Mouse (Mus musculus): ENCODE results near the gene Runx3.

Gene Runx3

GRCm38 (mm10) chr4:135120342-135121100 lies at the start of gene Runx3:
Runx3 (plus strand) TSS chr4:135120652.
- DNase-seq (ENCODE audit: low spot score in 2 of 2) = no peak

- no peak for DNase-seq (ENCODE audit: low spot score in 2 of 2)
These were observed 47.8 kb upstream of the Runx3 start for GRCm38 (mm10) chr4:135072671-135073070.

- no peak for DNase-seq (ENCODE audit: low spot score in 2 of 2)
These were observed 46.9 kb upstream of the Runx3 start for GRCm38 (mm10) chr4:135073523-135073922.

- no peak for DNase-seq (ENCODE audit: low spot score in 2 of 2)
These were observed 45.8 kb upstream of the Runx3 start for GRCm38 (mm10) chr4:135074646-135075045.

GRCm38 (mm10) chr4:135075360-135075759 lies 45.1 kb upstream of the Runx3 start:
- no peak for DNase-seq (ENCODE audit: low spot score in 2 of 2)

GRCm38 (mm10) chr4:135076611-135077010 lies 43.8 kb upstream of the Runx3 start:
- no peak for DNase-seq (ENCODE audit: low spot score in 2 of 2)

- DNase-seq (ENCODE audit: low spot score in 2 of 2) = no peak
These were observed 43.3 kb upstream of the Runx3 start for GRCm38 (mm10) chr4:135077196-135077595.

- DNase-seq (ENCODE audit: low spot score in 2 of 2) = no peak
These were observed 40.4 kb upstream of the Runx3 start for GRCm38 (mm10) chr4:135079859-135080640.

- no peak for DNase-seq (ENCODE audit: low spot score in 2 of 2)
These were observed 39.9 kb upstream of the Runx3 start for GRCm38 (mm10) chr4:135080641-135080920.

- DNase-seq (ENCODE audit: low spot score in 2 of 2) = no peak
These were observed 37.4 kb upstream of the Runx3 start for GRCm38 (mm10) chr4:135083089-135083488.

GRCm38 (mm10) chr4:135085077-135085853 lies 35.2 kb upstream of the Runx3 start:
- no peak for DNase-seq (ENCODE audit: low spot score in 2 of 2)

GRCm38 (mm10) chr4:135090613-135091012 lies 29.8 kb upstream of the Runx3 start:
- DNase-seq (ENCODE audit: low spot score in 2 of 2) = no peak

- DNase-seq (ENCODE audit: low spot score in 2 of 2) = no peak
These were observed 27.6 kb upstream of the Runx3 start for GRCm38 (mm10) chr4:135092871-135093270.

GRCm38 (mm10) chr4:135095693-135096092 lies 24.8 kb upstream of the Runx3 start:
- no peak for DNase-seq (ENCODE audit: low spot score in 2 of 2)

GRCm38 (mm10) chr4:135097910-135098891 lies 22.3 kb upstream of the Runx3 start:
- DNase-seq (ENCODE audit: low spot score in 2 of 2) = no peak

GRCm38 (mm10) chr4:135102019-135102740 lies 18.3 kb upstream of the Runx3 start:
- no peak for DNase-seq (ENCODE audit: low spot score in 2 of 2)

GRCm38 (mm10) chr4:135102761-135103160 lies 17.7 kb upstream of the Runx3 start:
- no peak for DNase-seq (ENCODE audit: low spot score in 2 of 2)

GRCm38 (mm10) chr4:135103800-135104199 lies 16.7 kb upstream of the Runx3 start:
- DNase-seq (ENCODE audit: low spot score in 2 of 2) = no peak

- DNase-seq (ENCODE audit: low spot score in 2 of 2) = no peak
These were observed 13.5 kb upstream of the Runx3 start for GRCm38 (mm10) chr4:135106968-135107367.

- DNase-seq (ENCODE audit: low spot score in 2 of 2) = no peak
These were observed 11.8 kb upstream of the Runx3 start for GRCm38 (mm10) chr4:135108666-135109065.

- no peak for DNase-seq (ENCODE audit: low spot score in 2 of 2)
These were observed 6.8 kb upstream of the Runx3 start for GRCm38 (mm10) chr4:135113656-135114055.

All from urinary bladder, postnatal 4 days (tissue).